Mouse (Mus musculus) forebrain, postnatal 0 days (tissue): ENCODE measurements around the gene Arl6. TPM values are rescaled to one million over a fixed set of nuclear protein-coding genes. Genes with fewer than 3 reads are reported as not detected.

ENCODE experiments used
- ATAC-seq: fragments of 200-750 bp; cut with Nextera tagmentation; 2 replicates; pipeline ENCODE4 v1.8.0; 2017; ENCODE audit warnings: mild to moderate bottlenecking, moderate library complexity
- DNase-seq: peaks from one replicate; pipeline ENCODE4 v3.0.0-alpha.2; 2015
- H3K27ac ChIP-seq: fragments of 300-500 bp; sonication (generic); 2 replicates; pipeline ENCODE4 v1.5.1; 2014; ENCODE audit warnings: low read depth, mild to moderate bottlenecking, antibody characterized with exemption, low read length, moderate library complexity, mixed read lengths
- H3K27me3 ChIP-seq: fragments of 300-500 bp; sonication (generic); 2 replicates; pipeline ENCODE4 v1.6.1; 2014; ENCODE audit warnings: mild to moderate bottlenecking, low read length, mixed read lengths; ENCODE audit not compliant: insufficient read depth
- H3K36me3 ChIP-seq: fragments of 300-500 bp; sonication (generic); 2 replicates; pipeline ENCODE4 v1.6.1; 2014; ENCODE audit warnings: mild to moderate bottlenecking, moderate library complexity; ENCODE audit not compliant: insufficient read depth
- H3K4me1 ChIP-seq: fragments of 300-500 bp; sonication (generic); 2 replicates; pipeline ENCODE4 v1.6.1; 2014; ENCODE audit warnings: antibody characterized with exemption; ENCODE audit not compliant: insufficient read depth
- H3K4me2 ChIP-seq: fragments of 300-500 bp; sonication (generic); 2 replicates; pipeline ENCODE4 v1.6.1; 2014; ENCODE audit warnings: low read depth, mild to moderate bottlenecking, moderate library complexity
- H3K4me3 ChIP-seq: fragments of 300-500 bp; sonication (generic); 2 replicates; pipeline ENCODE4 v1.5.1; 2014; ENCODE audit warnings: low read depth, low read length, mixed read lengths
- H3K9ac ChIP-seq: fragments of 300-500 bp; sonication (generic); 2 replicates; pipeline ENCODE4 v1.6.1; 2014; ENCODE audit warnings: mild to moderate bottlenecking
- H3K9me3 ChIP-seq: fragments of 300-500 bp; sonication (generic); 2 replicates; pipeline ENCODE4 v1.6.1; 2016; ENCODE audit warnings: low read length
- CTCF ChIP-seq: sonication (generic); IDR thresholded peaks from 2 replicates; pipeline ENCODE4 v1.5.1; 2016; ENCODE audit warnings: antibody characterized with exemption, control low read depth, low read depth
- WGBS: fragments of 180-500 bp; shearing (Covaris S2); extraction: QIAGEN DNeasy Blood & Tissue Kit; methylation state at CpG from one replicate; pipeline ENCODE4 v1.1.7; 2014; 5-methylcytosine and 5-hydroxymethylcytosine counted together
- polyA plus RNA-seq: library from polyadenylated mRNA; unstranded; fragments of >200 nt; fragmentation: Nextera tagmentation; extraction: Ambion mirVana; gene quantifications from 2 replicates; pipeline ENCODE4 v1.2.1, GENCODE M21; 2015
- total RNA-seq: library from RNA; depleted of rRNA; stranded (reverse); fragments of >200 nt; gene quantifications from 2 replicates; pipeline ENCODE4 v1.2.3, GENCODE M21; 2014

Gene Arl6
- total and polyA plus RNA-seq, 2 experiments from 2014 or later: 37.3 to 64.6 TPM

DNA sequence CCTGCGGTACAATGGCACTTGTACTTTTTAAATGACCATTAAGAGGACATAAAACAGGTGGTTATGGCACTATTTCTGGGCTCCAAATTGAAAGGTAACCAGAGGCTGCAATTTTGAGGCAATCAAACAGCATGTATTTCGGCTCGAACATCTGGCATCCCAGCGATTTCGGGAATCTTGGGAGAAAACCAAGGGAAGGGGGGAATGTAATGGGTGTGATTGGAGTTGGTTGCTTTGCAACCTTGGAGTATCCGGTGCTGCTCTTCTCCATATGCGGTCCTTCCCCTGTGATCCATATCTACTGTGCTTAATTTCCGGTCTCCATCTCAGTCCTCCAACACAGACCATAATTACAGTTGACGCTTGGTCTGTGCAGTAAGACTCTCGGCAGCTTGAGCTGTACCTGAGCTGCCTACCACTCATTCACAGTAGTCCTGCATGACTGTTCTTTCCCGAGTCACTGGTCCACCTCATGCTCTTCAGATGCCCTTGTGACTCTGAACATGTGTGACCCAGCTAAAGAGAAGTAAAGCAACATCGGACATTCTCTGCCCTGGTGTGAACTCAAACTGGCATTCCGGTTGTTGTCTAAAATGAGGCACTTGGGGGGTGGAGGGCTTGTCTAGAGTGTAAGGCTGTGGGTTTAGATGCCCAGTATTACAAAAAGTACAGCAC, 50.7 kb downstream of the Arl6 start:
- Histone ChIP-seq H3K27ac (no peak overlapping the region), H3K9ac (no peak overlapping the region), H3K4me1 (no peaks in the 10 kb centered on the region), H3K9me3 (no peaks in the 10 kb centered on the region), H3K4me2 (no peak overlapping the region), H3K27me3 (no peaks in the 10 kb centered on the region), H3K36me3 (no peaks in the 10 kb centered on the region), H3K4me3 (no peak overlapping the region)
- TF ChIP-seq CTCF: no peak
- ATAC-seq: no peak
- no peak for DNase-seq
- 93% methylated on average over 13 of the region's 13 CpGs for WGBS

DNA sequence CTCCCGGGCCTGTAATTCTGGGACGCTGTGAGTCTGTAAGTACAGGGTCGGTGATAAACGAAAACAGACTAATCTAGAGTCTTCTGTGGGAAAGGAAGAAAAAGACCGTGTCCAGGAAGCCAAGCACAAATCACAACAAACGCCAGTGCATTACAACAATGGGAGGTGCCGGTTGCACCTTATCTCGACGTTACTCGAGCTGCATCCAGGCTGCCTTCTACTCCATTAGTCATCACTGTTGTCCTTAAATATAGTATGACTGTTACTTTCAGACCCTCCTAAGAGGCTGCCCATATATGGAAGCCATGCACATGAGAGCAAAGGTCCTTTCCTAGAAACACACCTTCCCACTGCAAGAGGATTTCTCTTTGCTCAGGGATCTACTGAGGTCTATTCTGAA, 51.4 kb downstream of the Arl6 start:
- Histone ChIP-seq H3K4me3 (no peak overlapping the region), H3K4me1 (no peaks in the 10 kb centered on the region), H3K27me3 (no peaks in the 10 kb centered on the region), H3K27ac (no peak overlapping the region), H3K4me2 (no peak overlapping the region), H3K9ac (no peak overlapping the region), H3K9me3 (no peaks in the 10 kb centered on the region), H3K36me3 (no peaks in the 10 kb centered on the region)
- no peak for DNase-seq
- 92% methylated on average over 10 of the region's 10 CpGs for WGBS
- TF ChIP-seq CTCF: no peak
- no peak for ATAC-seq

DNA sequence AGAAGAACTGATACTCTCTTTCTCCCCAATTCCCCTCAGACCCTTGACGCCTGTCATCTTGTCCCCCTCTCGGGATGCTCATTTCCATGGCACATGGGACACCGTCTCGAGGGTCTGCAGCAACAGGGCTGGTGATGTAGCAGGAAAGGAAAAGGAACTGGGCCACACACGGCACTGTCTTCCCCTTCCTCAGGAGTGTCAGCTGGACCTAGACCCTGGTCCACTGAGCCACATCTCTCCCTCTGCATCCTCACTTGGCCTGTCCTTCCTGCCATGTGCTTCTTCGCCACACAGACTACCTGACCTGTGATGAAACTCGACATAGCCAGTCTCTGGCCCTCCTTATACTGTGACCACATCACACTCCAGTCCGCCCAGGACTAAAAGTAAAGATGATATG, 52.3 kb downstream of the Arl6 start:
- Histone ChIP-seq H3K36me3 (no peaks in the 10 kb centered on the region), H3K4me1 (no peaks in the 10 kb centered on the region), H3K27ac (no peak overlapping the region), H3K9me3 (no peaks in the 10 kb centered on the region), H3K4me3 (no peak overlapping the region), H3K9ac (no peak overlapping the region), H3K4me2 (no peak overlapping the region), H3K27me3 (no peaks in the 10 kb centered on the region)
- TF ChIP-seq CTCF: no peak
- ATAC-seq (no peak), DNase-seq (no peak)
- 90% methylated on average over 8 of the region's 8 CpGs for WGBS

DNA sequence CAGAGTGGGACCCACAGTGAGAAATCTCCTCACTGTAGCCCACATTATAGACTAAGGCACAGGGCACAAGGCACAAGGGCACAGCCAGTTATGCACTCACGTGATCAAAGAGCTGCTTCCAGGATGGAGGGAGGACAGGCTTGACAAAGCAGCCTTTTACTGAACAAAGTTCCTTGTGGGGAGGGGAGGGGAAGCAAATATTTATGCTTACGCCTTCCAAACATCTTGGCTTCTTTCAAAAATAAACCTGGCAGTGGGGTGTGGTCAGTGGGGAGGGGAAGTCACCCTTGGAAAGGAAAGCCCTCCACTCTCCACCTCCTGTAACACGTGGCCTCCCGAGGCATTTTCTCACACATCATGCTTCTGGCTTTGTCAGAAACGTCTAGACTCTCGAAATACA, 52.9 kb downstream of the Arl6 start:
- H3K9me3 ChIP-seq: no peaks in the 10 kb centered on the region
- H3K4me1 ChIP-seq: no peaks in the 10 kb centered on the region
- TF ChIP-seq CTCF: no peak
- no peak overlapping the region for H3K4me2 ChIP-seq
- 61% methylated on average over 6 of the region's 6 CpGs for WGBS
- H3K36me3 ChIP-seq: no peaks in the 10 kb centered on the region
- no peak overlapping the region for H3K4me3 ChIP-seq
- DNase-seq: no peak
- H3K27ac ChIP-seq: no peak overlapping the region
- no peak for ATAC-seq
- no peak overlapping the region for H3K9ac ChIP-seq
- H3K27me3 ChIP-seq: no peaks in the 10 kb centered on the region

DNA sequence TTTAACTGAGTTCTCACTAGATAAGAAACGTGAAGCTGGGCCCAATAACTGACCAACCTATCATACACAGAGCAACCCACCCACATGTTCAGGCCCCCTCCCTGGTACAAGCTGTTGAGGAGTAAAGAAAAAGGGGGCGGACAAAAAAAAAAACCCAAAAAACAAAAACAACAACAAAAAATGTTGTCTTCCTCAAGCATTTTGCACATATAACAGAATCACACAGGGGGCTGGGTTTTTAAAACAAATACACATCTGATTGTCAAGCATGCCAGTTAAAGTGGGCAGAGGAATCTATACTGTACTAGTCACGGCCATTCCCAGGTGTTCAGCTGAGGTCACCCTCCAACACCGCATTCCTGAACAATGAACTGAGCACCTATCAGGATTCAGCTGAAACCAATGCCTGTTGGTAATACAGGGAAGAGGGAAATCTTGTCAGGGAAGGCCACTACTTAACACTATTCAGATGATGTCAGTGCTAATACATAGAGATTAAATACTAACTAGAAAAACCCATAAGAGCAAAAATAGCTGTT, 53.4 kb downstream of the Arl6 start:
- Histone ChIP-seq H3K9ac (no peak overlapping the region), H3K4me3 (no peak overlapping the region), H3K27me3 (no peaks in the 10 kb centered on the region), H3K9me3 (no peaks in the 10 kb centered on the region), H3K4me2 (no peak overlapping the region), H3K27ac (no peak overlapping the region), H3K4me1 (no peaks in the 10 kb centered on the region), H3K36me3 (no peaks in the 10 kb centered on the region)
- 91% methylated on average over 4 of the region's 4 CpGs for WGBS
- ATAC-seq (no peak), DNase-seq (no peak)
- no peak for TF ChIP-seq CTCF

DNA sequence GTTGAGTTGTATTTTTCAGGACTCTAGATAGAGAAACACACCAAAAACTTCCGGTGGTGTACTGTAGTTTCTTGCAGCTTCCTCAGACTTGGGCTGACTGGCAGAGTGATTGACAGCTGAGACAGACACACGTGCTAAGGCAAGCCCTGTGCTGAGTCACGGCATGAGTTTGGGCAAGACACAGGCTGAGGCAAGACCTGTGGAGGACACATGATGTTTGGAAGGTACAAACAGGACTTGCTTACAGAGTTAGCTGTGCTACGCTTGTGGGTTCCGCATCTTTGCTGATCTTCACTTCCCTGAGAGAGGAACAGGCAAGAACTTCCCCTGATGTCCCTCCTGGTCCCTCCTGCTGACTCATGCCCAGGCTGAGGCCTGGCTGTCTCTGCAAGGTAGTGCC, 55.7 kb downstream of the Arl6 start:
- ATAC-seq: no peak
- no peaks in the 10 kb centered on the region for H3K4me1 ChIP-seq
- H3K9ac ChIP-seq: no peak overlapping the region
- no peak overlapping the region for H3K4me3 ChIP-seq
- TF ChIP-seq CTCF: no peak
- H3K4me2 ChIP-seq: no peak overlapping the region
- H3K27ac ChIP-seq: no peak overlapping the region
- no peaks in the 10 kb centered on the region for H3K9me3 ChIP-seq
- no peak for DNase-seq
- no peaks in the 10 kb centered on the region for H3K27me3 ChIP-seq
- WGBS: 87% methylated on average over 5 of the region's 5 CpGs
- no peaks in the 10 kb centered on the region for H3K36me3 ChIP-seq

DNA sequence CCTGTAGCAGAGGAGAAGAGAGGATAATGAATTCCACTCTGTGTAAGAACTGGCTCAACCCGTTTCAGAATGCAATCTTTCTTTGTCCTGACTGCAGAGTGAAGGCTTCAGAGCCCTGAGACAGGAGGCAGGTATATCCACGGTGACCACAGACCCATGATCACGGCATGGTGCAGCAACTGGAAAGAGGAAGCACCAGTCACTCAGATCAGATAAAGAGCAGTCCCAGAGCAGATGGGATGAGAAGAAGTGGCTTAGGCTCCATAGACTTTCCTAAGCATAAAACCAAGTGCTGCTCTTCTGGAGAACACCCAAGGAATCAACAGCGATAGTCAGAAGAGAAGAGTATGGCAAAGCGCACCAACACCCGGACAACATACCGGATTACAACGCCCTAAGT, 60.0 kb downstream of the Arl6 start:
- no peak for TF ChIP-seq CTCF
- Histone ChIP-seq H3K36me3 (no peaks in the 10 kb centered on the region), H3K27me3 (no peaks in the 10 kb centered on the region), H3K4me3 (no peak overlapping the region), H3K4me2 (no peak overlapping the region), H3K27ac (no peak overlapping the region), H3K4me1 (no peaks in the 10 kb centered on the region), H3K9ac (no peak overlapping the region), H3K9me3 (no peaks in the 10 kb centered on the region)
- no peak for ATAC-seq
- DNase-seq: no peak
- 92% methylated on average over 8 of the region's 8 CpGs for WGBS
